Mouse (Mus musculus): Measurements from ENCODE around the gene Gm10024. TPM values are rescaled to one million over a fixed set of nuclear protein-coding genes. Genes with fewer than 3 reads are reported as not detected.

Gm10024 gene
- not detected in 2 replicates for polyA plus RNA-seq (2012; rRNA removed)

GRCm38 (mm10) chr10:77711157-77711556 is at the start of gene Gm10024:
Gm10024 (plus strand) TSS chr10:77711457.

GRCm38 (mm10) chr10:77685895-77686664 is 25.2 kb upstream of the Gm10024 start, which contains the start of gene Tspear:
Tspear (plus strand) TSS chr10:77686569.

GRCm38 (mm10) chr10:77690356-77690807 is 20.9 kb upstream of the Gm10024 start, which contains the start of gene Gm19402:
Gm19402 (minus strand) TSS chr10:77690757.

DNA sequence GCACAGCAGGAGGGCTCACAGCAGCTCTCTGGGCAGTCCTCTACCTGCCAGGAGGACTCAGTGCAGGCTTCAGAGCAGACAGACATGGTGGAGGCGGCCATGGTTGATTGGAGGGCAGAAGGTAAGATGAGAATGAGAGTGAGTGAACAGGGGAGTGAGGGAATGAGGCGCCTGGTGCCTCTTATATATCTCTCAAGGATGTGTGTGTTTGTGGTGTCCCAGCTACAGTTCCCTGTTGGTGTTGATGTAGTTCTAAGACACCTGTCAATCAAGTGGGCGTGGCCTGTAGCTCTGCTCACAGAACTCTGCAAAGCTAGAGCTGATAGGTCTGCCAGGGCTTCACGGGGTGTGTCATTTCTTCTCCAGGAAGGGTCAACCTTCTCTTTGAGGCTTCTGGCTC is 14.1 kb upstream of the Gm10024 start, which contains the start of gene Gm9508:
TSS of gene Gm9508 (minus strand) at position 101 of the 400 bp plus-strand sequence.

GRCm38 (mm10) chr10:77706326-77706725 is 4.9 kb upstream of the Gm10024 start, which contains the start of gene Gm10272:
Gm10272 (plus strand) TSS chr10:77706626.

GRCm38 (mm10) chr10:77715507-77715906 is 4.2 kb downstream of the Gm10024 start, which contains the start of gene Gm10142:
Gm10142 (plus strand) TSS chr10:77715807.

DNA sequence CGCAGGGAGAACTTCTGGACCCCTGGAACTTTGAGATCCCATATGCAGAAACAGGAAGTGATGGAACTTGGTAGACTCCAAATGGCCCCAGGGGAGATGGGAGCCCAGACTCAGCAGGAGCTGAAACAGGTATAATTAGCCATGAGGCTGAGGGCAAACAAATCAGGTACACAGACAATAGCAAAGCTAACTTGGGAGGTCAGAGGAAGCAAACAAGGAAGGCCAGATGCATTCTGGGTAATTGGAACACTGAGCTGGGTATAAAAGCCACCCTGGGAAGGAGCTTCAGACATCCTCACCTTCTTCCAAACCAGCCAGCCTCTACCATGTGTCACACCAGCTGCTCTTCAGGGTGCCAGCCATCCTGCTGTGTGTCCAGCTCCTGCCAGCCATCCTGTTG is 9.0 kb downstream of the Gm10024 start, which contains the start of gene Krtap12-1:
TSS of gene Krtap12-1 (plus strand) at position 301 of the 400 bp plus-strand sequence.

DNA sequence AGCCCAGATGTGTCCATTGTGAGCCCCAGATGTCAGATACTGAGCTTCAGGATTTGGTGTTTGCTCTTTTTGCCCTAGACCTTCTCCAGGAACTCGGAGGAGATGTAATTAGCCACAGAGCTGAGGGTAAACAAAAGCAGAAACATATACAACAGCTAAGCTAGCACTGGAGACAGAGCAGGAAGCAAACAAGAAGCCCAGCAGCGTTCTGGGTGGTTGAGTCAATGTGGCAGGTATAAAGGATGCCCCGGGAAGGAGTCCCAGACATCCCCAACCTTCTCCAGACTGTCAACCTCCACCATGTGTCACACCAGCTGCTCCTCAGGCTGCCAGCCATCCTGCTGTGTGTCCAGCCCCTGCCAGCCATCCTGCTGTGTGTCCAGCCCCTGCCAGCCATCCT is 14.9 kb downstream of the Gm10024 start, which contains the start of gene Gm10100:
TSS of gene Gm10100 (plus strand) at position 301 of the 400 bp plus-strand sequence.

GRCm38 (mm10) chr10:77741924-77742688 is 30.8 kb downstream of the Gm10024 start, which contains the start of gene Gm18596:
Gm18596 (minus strand) TSS chr10:77742638.

GRCm38 (mm10) chr10:77751254-77751653 is 40.0 kb downstream of the Gm10024 start, which contains the start of gene Gm9736:
Gm9736 (minus strand) TSS chr10:77751354.

DNA sequence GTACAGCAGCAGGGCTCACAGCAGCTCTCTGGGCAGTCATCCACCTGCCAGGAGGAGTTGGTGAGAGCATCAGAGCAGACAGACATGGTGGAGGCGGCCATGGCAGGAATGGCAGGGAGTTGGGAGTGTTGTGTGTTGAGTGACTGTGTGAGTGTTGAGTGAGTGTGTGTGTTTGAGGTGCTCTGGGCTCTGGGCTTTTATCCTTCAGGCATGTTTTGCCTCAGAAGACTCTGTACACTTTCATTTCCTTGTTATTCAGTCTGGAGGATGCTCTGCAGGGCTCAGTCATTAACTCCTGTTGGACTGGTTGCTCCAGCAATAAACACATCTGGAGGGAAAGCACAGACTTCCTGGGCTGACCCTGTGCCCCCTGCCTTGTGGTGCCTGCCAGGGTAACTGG is 48.3 kb downstream of the Gm10024 start, which contains the start of gene Gm3233:
TSS of gene Gm3233 (minus strand) at position 101 of the 400 bp plus-strand sequence.

Other genes starting within 250 kb of the Gm10024 start
- gene Fam207a, start 195.7 kb upstream of the Gm10024 start, polyA plus RNA-seq (2012; rRNA removed) = 9.8 and 10.5 TPM in 2 replicates
- 25.0 and 31.3 TPM in 2 replicates for gene Itgb2, start 181.2 kb upstream of the Gm10024 start, polyA plus RNA-seq (2012; rRNA removed)
- gene Pttg1ip, start 129.7 kb upstream of the Gm10024 start, polyA plus RNA-seq (2012; rRNA removed) = 77.8 TPM in 2 replicates
- gene Sumo3, start 105.4 kb upstream of the Gm10024 start, polyA plus RNA-seq (2012; rRNA removed) = 123 and 134 TPM in 2 replicates
- gene Gm49325, start 105.3 kb upstream of the Gm10024 start, polyA plus RNA-seq (2012; rRNA removed) = 0.16 TPM in 1 of 2 replicates, not detected in the other
- 22.9 and 27.2 TPM in 2 replicates for gene Ube2g2, start 89.2 kb upstream of the Gm10024 start, polyA plus RNA-seq (2012; rRNA removed)
- 0.10 and 0.12 TPM in 2 replicates for gene Tspear, start 24.9 kb upstream of the Gm10024 start, polyA plus RNA-seq (2012; rRNA removed)
- not detected in 2 replicates for gene Gm19402, start 20.7 kb upstream of the Gm10024 start, polyA plus RNA-seq (2012; rRNA removed)
- gene Gm9508, start 14.2 kb upstream of the Gm10024 start, polyA plus RNA-seq (2012; rRNA removed) = not detected in 2 replicates
- not detected in 2 replicates for gene Gm10272, start 4.8 kb upstream of the Gm10024 start, polyA plus RNA-seq (2012; rRNA removed)
- not detected in 2 replicates for gene Gm10142, start 4.3 kb downstream of the Gm10024 start, polyA plus RNA-seq (2012; rRNA removed)
- not detected in 2 replicates for gene Krtap12-1, start 9.1 kb downstream of the Gm10024 start, polyA plus RNA-seq (2012; rRNA removed)
- gene Gm10100, start 15.0 kb downstream of the Gm10024 start, polyA plus RNA-seq (2012; rRNA removed) = not detected in 2 replicates
- gene Gm18596, start 31.2 kb downstream of the Gm10024 start, polyA plus RNA-seq (2012; rRNA removed) = not detected in 2 replicates
- gene Gm9736, start 39.9 kb downstream of the Gm10024 start, polyA plus RNA-seq (2012; rRNA removed) = not detected in 2 replicates
- not detected in 2 replicates for gene Gm3233, start 48.2 kb downstream of the Gm10024 start, polyA plus RNA-seq (2012; rRNA removed)
- not detected in 2 replicates for gene Gm3238, start 59.9 kb downstream of the Gm10024 start, polyA plus RNA-seq (2012; rRNA removed)
- gene Gm7138, start 65.5 kb downstream of the Gm10024 start, polyA plus RNA-seq (2012; rRNA removed) = not detected in 2 replicates
- not detected in 2 replicates for gene Gm3250, start 71.1 kb downstream of the Gm10024 start, polyA plus RNA-seq (2012; rRNA removed)
- gene Gm7137, start 76.7 kb downstream of the Gm10024 start, polyA plus RNA-seq (2012; rRNA removed) = not detected in 2 replicates
- gene Gm9639, start 83.6 kb downstream of the Gm10024 start, polyA plus RNA-seq (2012; rRNA removed) = not detected in 2 replicates
- gene Gm19668, start 87.7 kb downstream of the Gm10024 start, polyA plus RNA-seq (2012; rRNA removed) = not detected in 2 replicates
- not detected in 2 replicates for gene Gm9507, start 100.4 kb downstream of the Gm10024 start, polyA plus RNA-seq (2012; rRNA removed)
- not detected in 2 replicates for gene Gm2696, start 103.2 kb downstream of the Gm10024 start, polyA plus RNA-seq (2012; rRNA removed)
- not detected in 2 replicates for gene Krtap10-4, start 115.6 kb downstream of the Gm10024 start, polyA plus RNA-seq (2012; rRNA removed)
- not detected in 2 replicates for gene Krtap10-10, start 124.5 kb downstream of the Gm10024 start, polyA plus RNA-seq (2012; rRNA removed)
- gene Gm36176, start 135.3 kb downstream of the Gm10024 start, polyA plus RNA-seq (2012; rRNA removed) = not detected in 2 replicates
- not detected in 2 replicates for gene Gm10318, start 141.4 kb downstream of the Gm10024 start, polyA plus RNA-seq (2012; rRNA removed)
- not detected in 2 replicates for gene Gm3285, start 150.5 kb downstream of the Gm10024 start, polyA plus RNA-seq (2012; rRNA removed)
- 17.4 and 18.2 TPM in 2 replicates for gene Lrrc3, start 191.1 kb downstream of the Gm10024 start, polyA plus RNA-seq (2012; rRNA removed)